Mouse (Mus musculus): ENCODE results near the gene Gsg1l.

GRCm38 (mm10) chr7:125893621-125894020, 188.6 kb downstream of the Gsg1l start:
- TF ChIP-seq GATA1 (IDR thresholded peaks at IDR 0.05; ENCODE audit: borderline replicate concordance, low read length) = no peak
- no peak for TF ChIP-seq CTCF (IDR thresholded peaks at IDR 0.05; ENCODE audit: low read depth, low read length)
